Comparison of ENCODE assay signal across 8 mouse cellular contexts in genomic region chr1:138831309-138831708, GRCm38 (mm10). TPM values are rescaled to one million over a fixed set of nuclear protein-coding genes. Genes with fewer than 3 reads are reported as not detected.
DNase-seq lines count a peak whose midpoint lies in the region; ATAC-seq and TF ChIP-seq lines count a peak whose summit lies in the region.

No protein-coding gene starts in this region.

- 0 out of 2 replicates have a peak, but pooled peaks cover 3% of the 10 kb centered on the region for H3K4me1 ChIP-seq in lung, embryonic 15.5 days
- no peaks in the 10 kb centered on the region for H3K4me1 ChIP-seq in embryonic facial prominence, embryonic 15.5 days
- no peaks in the 10 kb centered on the region; the same call in 1 of the 2 replicates for H3K4me1 ChIP-seq in intestine, embryonic 16.5 days (ENCODE audit: control insufficient read depth, insufficient read depth, low read length)
- H3K4me1 ChIP-seq in midbrain, postnatal 0 days (ENCODE audit: insufficient read depth, low read length), result no peaks in the 10 kb centered on the region

- no peak for DNase-seq in lung, postnatal 25 days (ENCODE audit: low spot score)
- no peak for DNase-seq in midbrain, postnatal 0 days (ENCODE audit: low spot score)
- no peak for DNase-seq in layer of hippocampus, adult 9-10 months (ENCODE audit: low spot score)
- no peak for DNase-seq in cerebellum, adult 9-10 months
- no peak for DNase-seq in left cerebral cortex, adult 8-10 months (ENCODE audit: low spot score in 2 of 2)

- H3K9me3 ChIP-seq in lung, embryonic 15.5 days, result no peaks in the 10 kb centered on the region
- H3K9me3 ChIP-seq in embryonic facial prominence, embryonic 15.5 days (replicated peaks), result no peaks in the 10 kb centered on the region
- no peaks in the 10 kb centered on the region for H3K9me3 ChIP-seq in intestine, embryonic 16.5 days (ENCODE audit: control insufficient read depth, low read length)
- no peaks in the 10 kb centered on the region for H3K9me3 ChIP-seq in midbrain, postnatal 0 days (ENCODE audit: low read length)

- ATAC-seq in lung, embryonic 15.5 days (ENCODE audit: borderline replicate concordance, extremely low read depth, low FRiP score, low TSS enrichment), result no peak
- no peak for ATAC-seq in embryonic facial prominence, embryonic 15.5 days (ENCODE audit: insufficient number of reproducible peaks, low FRiP score, low TSS enrichment, low read depth)
- no peak for ATAC-seq in intestine, embryonic 16.5 days
- ATAC-seq in midbrain, postnatal 0 days (ENCODE audit: low FRiP score), result no peak

- peaks cover 73% of the 10 kb centered on the region for H3K27me3 ChIP-seq in lung, embryonic 15.5 days
- peaks cover 43% of the 10 kb centered on the region for H3K27me3 ChIP-seq in embryonic facial prominence, embryonic 15.5 days
- peaks cover 27% of the 10 kb centered on the region for H3K27me3 ChIP-seq in intestine, embryonic 16.5 days (replicated peaks; ENCODE audit: control insufficient read depth, insufficient read depth, low read length)
- H3K27me3 ChIP-seq in midbrain, postnatal 0 days (ENCODE audit: insufficient read depth, low read length), result no peaks in the 10 kb centered on the region

- no peak overlapping the region for H3K27ac ChIP-seq in lung, embryonic 15.5 days
- no peak overlapping the region for H3K27ac ChIP-seq in embryonic facial prominence, embryonic 15.5 days (replicated peaks)
- H3K27ac ChIP-seq in intestine, embryonic 16.5 days (ENCODE audit: low read length), result no peak overlapping the region
- H3K27ac ChIP-seq in midbrain, postnatal 0 days (ENCODE audit: low read depth, low read length), result peak overlapping the region; percentile 55; the same call in 1 of the 2 replicates

- H3K4me3 ChIP-seq in lung, embryonic 15.5 days, result peak overlapping the region; percentile 26
- H3K4me3 ChIP-seq in embryonic facial prominence, embryonic 15.5 days (replicated peaks), result peak overlapping the region; percentile 29
- H3K4me3 ChIP-seq in intestine, embryonic 16.5 days (ENCODE audit: low read length), result peak overlapping the region; percentile 42
- H3K4me3 ChIP-seq in midbrain, postnatal 0 days (ENCODE audit: low read depth, low read length), result peak overlapping the region; percentile 25

- WGBS in lung, embryonic 15.5 days, result 1% methylated on average over 16 of the region's 16 CpGs
- WGBS in embryonic facial prominence, embryonic 15.5 days, result 2% methylated on average over 16 of the region's 16 CpGs
- under 1% methylated on average over 16 of the region's 16 CpGs for WGBS in intestine, embryonic 16.5 days
- 2% methylated on average over 16 of the region's 16 CpGs for WGBS in midbrain, postnatal 0 days

- no peak overlapping the region for H3K9ac ChIP-seq in lung, embryonic 15.5 days
- H3K9ac ChIP-seq in embryonic facial prominence, embryonic 15.5 days, result no peak overlapping the region
- H3K9ac ChIP-seq in intestine, embryonic 16.5 days (ENCODE audit: low read depth, low read length), result no peak overlapping the region
- no peak overlapping the region for H3K9ac ChIP-seq in midbrain, postnatal 0 days (replicated peaks; ENCODE audit: low read length, poor library complexity, severe bottlenecking)

- no peak for TF ChIP-seq CTCF in midbrain, postnatal 0 days (IDR thresholded peaks at IDR 0.05)

- peak overlapping the region; percentile 54 for H3K4me2 ChIP-seq in lung, embryonic 15.5 days
- H3K4me2 ChIP-seq in embryonic facial prominence, embryonic 15.5 days (replicated peaks), result peak overlapping the region; percentile 47
- H3K4me2 ChIP-seq in intestine, embryonic 16.5 days (ENCODE audit: low read depth, low read length), result peak overlapping the region; percentile 66
- peak overlapping the region; percentile 39 for H3K4me2 ChIP-seq in midbrain, postnatal 0 days (ENCODE audit: low read depth, low read length, poor library complexity, severe bottlenecking)

- no peaks in the 10 kb centered on the region for H3K36me3 ChIP-seq in lung, embryonic 15.5 days
- H3K36me3 ChIP-seq in embryonic facial prominence, embryonic 15.5 days, result no peaks in the 10 kb centered on the region
- no peaks in the 10 kb centered on the region for H3K36me3 ChIP-seq in intestine, embryonic 16.5 days (ENCODE audit: control insufficient read depth, insufficient read depth, low read length)
- no peaks in the 10 kb centered on the region for H3K36me3 ChIP-seq in midbrain, postnatal 0 days (ENCODE audit: insufficient read depth, low read length)

RNA-seq across cellular contexts. Expression of gene Lhx9, which starts 17.1 kb away (rescaled TPM):
- polyA plus RNA-seq in lung, embryonic 15.5 days (2015; fragmentation: Nextera tagmentation; extraction: Ambion mirVana), result not detected in 2 replicates
- 0.24 and 0.63 TPM in 2 replicates for polyA plus RNA-seq in embryonic facial prominence, embryonic 15.5 days (2015; fragmentation: Nextera tagmentation; extraction: Ambion mirVana)
- polyA plus RNA-seq in intestine, embryonic 16.5 days (2015; fragmentation: Nextera tagmentation; extraction: Ambion mirVana), result 0.06 TPM in 1 of 2 replicates, not detected in the other
- total RNA-seq in midbrain, postnatal 0 days (2014; rRNA removed), result 125 and 129 TPM in 2 replicates
- polyA plus RNA-seq in midbrain, postnatal 0 days (2015; fragmentation: Nextera tagmentation; extraction: Ambion mirVana), result 63.1 and 76.9 TPM in 2 replicates
- total RNA-seq in left cerebral cortex, adult 8-10 months (2022), result 1 to 10 TPM in 1 of 4 experiments, under 1 TPM in 3; 0.82 to 1.2 (median 0.91) TPM

RNA-seq across cellular contexts. Expression of gene 2310009B15Rik, which starts 25.3 kb away (rescaled TPM):
- 46.1 and 48.9 TPM in 2 replicates for polyA plus RNA-seq in lung, embryonic 15.5 days (2015; fragmentation: Nextera tagmentation; extraction: Ambion mirVana)
- 32.8 and 32.9 TPM in 2 replicates for polyA plus RNA-seq in embryonic facial prominence, embryonic 15.5 days (2015; fragmentation: Nextera tagmentation; extraction: Ambion mirVana)
- 28.1 and 32.0 TPM in 2 replicates for polyA plus RNA-seq in intestine, embryonic 16.5 days (2015; fragmentation: Nextera tagmentation; extraction: Ambion mirVana)
- 35.6 and 68.9 TPM in 2 replicates for total RNA-seq in midbrain, postnatal 0 days (2014; rRNA removed)
- polyA plus RNA-seq in midbrain, postnatal 0 days (2015; fragmentation: Nextera tagmentation; extraction: Ambion mirVana), result 49.7 and 50.9 TPM in 2 replicates
- total RNA-seq in left cerebral cortex, adult 8-10 months (2022), result 10 to 100 TPM; 12.3 to 15.5 (median 13.7) TPM

Comparison
In these comparisons a context has a peak if more than half of its experiments do, and no peak if none do; other contexts are left out.
1. RNA of gene Lhx9, which starts 17.1 kb away (polyA plus RNA-seq): 63.1 to 76.9 TPM in midbrain, postnatal 0 days; 0.24 to 0.63 TPM in embryonic facial prominence, embryonic 15.5 days, 0.06 TPM in intestine, embryonic 16.5 days and not detected in lung, embryonic 15.5 days; every median in the first group is over 10 times any median in the second.
2. Peak in every context shown above with its lines, with median percentiles within 50 percentile points of each other: H3K4me2 ChIP-seq and H3K4me3 ChIP-seq.